Mouse (Mus musculus) heart, embryonic 14.5 days (tissue): ENCODE measurements around the gene Ccdc148. TPM values are rescaled to one million over a fixed set of nuclear protein-coding genes. Genes with fewer than 3 reads are reported as not detected.

Experiments used
- ATAC-seq: fragments of 200-750 bp; cut with Nextera tagmentation; 2 replicates; pipeline ENCODE4 v1.8.0; 2017; ENCODE audit warnings: low read depth, moderate TSS enrichment; ENCODE audit not compliant: insufficient number of reproducible peaks, insufficient read depth, low FRiP score
- H3K27ac ChIP-seq, 2 experiments: fragments of 200-500 bp in 1 of 2; fragments of 300-500 bp in 1 of 2; sonication (generic) in 1 of 2; replicated peaks in 1 of 2; 2 replicates each; pipeline ENCODE4 v1.5.1; 2012 to 2014; ENCODE audit warnings: low read depth in 2 of 2, low read length in 2 of 2, control low read depth in 1 of 2, mild to moderate bottlenecking in 1 of 2, mixed read lengths in 1 of 2; ENCODE audit not compliant: control insufficient read depth in 1 of 2, insufficient read depth in 1 of 2
- H3K27me3 ChIP-seq: fragments of 300-500 bp; sonication (generic); 2 replicates; pipeline ENCODE4 v1.6.1; 2014; ENCODE audit warnings: mild to moderate bottlenecking, low read length, control low read depth; ENCODE audit not compliant: control insufficient read depth, insufficient read depth
- H3K36me3 ChIP-seq: fragments of 300-500 bp; sonication (generic); 2 replicates; pipeline ENCODE4 v1.6.1; 2014; ENCODE audit warnings: mild to moderate bottlenecking, control low read depth, low read length, mixed read lengths; ENCODE audit not compliant: control insufficient read depth, insufficient read depth
- H3K4me1 ChIP-seq, 2 experiments: fragments of 200-500 bp in 1 of 2; fragments of 300-500 bp in 1 of 2; sonication (generic) in 1 of 2; 2 replicates each; pipeline ENCODE4 v1.6.1; 2012 to 2014; ENCODE audit warnings: low read length in 2 of 2, control low read depth in 1 of 2, mixed read lengths in 1 of 2; ENCODE audit not compliant: control insufficient read depth in 2 of 2, insufficient read depth in 2 of 2
- H3K4me2 ChIP-seq: fragments of 300-500 bp; sonication (generic); 2 replicates; pipeline ENCODE4 v1.6.1; 2014; ENCODE audit warnings: mild to moderate bottlenecking, low read length
- H3K4me3 ChIP-seq, 2 experiments: fragments of 200-500 bp in 1 of 2; fragments of 300-500 bp in 1 of 2; sonication (generic) in 1 of 2; 2 replicates each; pipeline ENCODE4 v1.5.1; 2012 to 2014; ENCODE audit warnings: low read length in 2 of 2, mild to moderate bottlenecking in 2 of 2, control low read depth in 1 of 2, low read depth in 1 of 2, moderate library complexity in 1 of 2; ENCODE audit not compliant: control insufficient read depth in 1 of 2, insufficient read depth in 1 of 2
- H3K9ac ChIP-seq: fragments of 300-500 bp; sonication (generic); 2 replicates; pipeline ENCODE4 v1.6.1; 2014; ENCODE audit warnings: mild to moderate bottlenecking, low read length
- H3K9me3 ChIP-seq: fragments of 300-500 bp; sonication (generic); 2 replicates; pipeline ENCODE4 v1.6.1; 2016; ENCODE audit warnings: low read length, control low read depth; ENCODE audit not compliant: control insufficient read depth
- WGBS: fragments of 180-500 bp; shearing (Covaris S2); extraction: QIAGEN DNeasy Blood & Tissue Kit; methylation state at CpG from one replicate; pipeline ENCODE4 v1.1.7; 2014; 5-methylcytosine and 5-hydroxymethylcytosine counted together
- polyA plus RNA-seq: library from polyadenylated mRNA; unstranded; fragments of >200 nt; fragmentation: Nextera tagmentation; extraction: Ambion mirVana; gene quantifications from 2 replicates; pipeline ENCODE4 v1.2.1, GENCODE M21; 2014

The Ccdc148 gene
- polyA plus RNA-seq, 1 experiment from 2014 or later: 1.1 TPM

DNA sequence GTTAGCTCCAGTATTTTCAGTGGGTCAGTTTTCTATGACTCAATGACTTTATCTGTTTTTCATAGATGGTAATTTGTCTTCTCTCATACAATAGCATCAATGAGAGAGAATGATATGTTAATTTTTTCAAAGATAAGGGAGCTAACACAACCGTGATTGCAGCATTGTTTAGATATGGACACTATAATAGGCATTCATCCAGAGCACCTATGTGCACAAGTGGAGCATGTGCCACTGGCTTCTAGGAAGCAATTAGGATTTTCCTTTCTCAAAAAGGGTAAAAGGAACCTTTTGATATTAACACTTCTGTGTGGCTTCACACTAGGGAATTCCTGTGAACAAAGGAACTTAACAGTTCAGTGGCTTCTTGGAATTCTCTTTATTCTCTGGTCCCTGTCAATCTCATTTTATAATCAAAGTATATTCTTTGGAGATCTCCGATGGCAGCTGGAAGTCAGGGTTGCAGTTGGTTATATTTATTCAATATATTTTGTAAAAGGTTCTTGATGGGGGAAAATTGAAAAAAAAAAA lies 203.6 kb downstream of the Ccdc148 start:
- Histone ChIP-seq H3K36me3 (no peaks in the 10 kb centered on the region), H3K9me3 (0 out of 2 replicates have a peak, but pooled peaks cover 2% of the 10 kb centered on the region), H3K4me1 (no peaks in the 10 kb centered on the region), H3K27ac (no peak overlapping the region), H3K9ac (no peak overlapping the region), H3K4me3 (no peak overlapping the region), H3K27me3 (no peaks in the 10 kb centered on the region), H3K4me2 (no peak overlapping the region)
- ATAC-seq: no peak
- WGBS: 53% methylated on average over 2 of the region's 2 CpGs

DNA sequence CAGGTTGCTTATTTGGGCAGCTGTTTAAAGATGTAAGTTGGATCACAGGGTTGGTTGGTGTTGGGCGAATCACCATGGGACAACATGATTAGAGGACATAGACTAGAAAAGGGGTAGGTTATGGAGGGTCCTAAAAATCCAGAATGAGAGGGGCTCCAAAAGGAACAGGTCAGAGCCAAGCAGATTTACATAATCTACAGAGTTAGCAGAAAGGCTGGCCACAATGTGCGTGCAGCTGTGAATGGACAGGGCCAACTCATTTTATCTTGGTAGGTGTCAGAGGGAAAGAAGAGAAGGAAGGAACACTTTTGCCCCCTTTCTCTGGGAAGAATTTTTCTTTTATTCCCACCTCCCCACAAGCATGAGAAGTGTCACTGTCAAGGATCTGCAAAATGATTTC lies 204.1 kb downstream of the Ccdc148 start:
- Histone ChIP-seq H3K4me3 (no peak overlapping the region), H3K36me3 (no peaks in the 10 kb centered on the region), H3K9me3 (0 out of 2 replicates have a peak, but pooled peaks cover 2% of the 10 kb centered on the region), H3K4me2 (no peak overlapping the region), H3K27me3 (no peaks in the 10 kb centered on the region), H3K9ac (no peak overlapping the region), H3K4me1 (no peaks in the 10 kb centered on the region), H3K27ac (no peak overlapping the region)
- 86% methylated on average over 2 of the region's 2 CpGs for WGBS
- no peak for ATAC-seq

DNA sequence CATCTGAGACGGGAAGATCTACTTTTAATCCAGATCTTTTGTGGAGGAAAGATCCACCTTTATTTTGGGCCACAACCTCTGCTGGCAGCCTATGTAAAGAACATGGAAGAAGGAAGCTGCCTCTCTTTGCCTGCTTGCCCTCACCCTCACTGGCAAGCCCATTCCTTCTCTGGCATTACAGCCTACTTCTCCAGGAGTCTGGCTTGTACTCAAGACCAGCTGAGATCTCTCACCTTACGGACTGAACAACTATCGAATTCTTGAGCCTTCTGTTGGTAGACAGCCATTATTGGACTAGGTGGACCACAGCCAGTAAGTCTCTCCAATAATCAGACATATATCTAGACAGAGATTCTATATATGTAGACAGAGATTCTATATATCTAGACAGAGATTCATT lies 208.4 kb downstream of the Ccdc148 start:
- Histone ChIP-seq H3K4me3 (no peak overlapping the region), H3K27me3 (no peaks in the 10 kb centered on the region), H3K4me2 (no peak overlapping the region), H3K9me3 (0 out of 2 replicates have a peak, but pooled peaks cover 2% of the 10 kb centered on the region), H3K4me1 (no peaks in the 10 kb centered on the region), H3K36me3 (no peaks in the 10 kb centered on the region), H3K27ac (no peak overlapping the region), H3K9ac (no peak overlapping the region)
- 86% methylated on average over 3 of the region's 3 CpGs for WGBS
- ATAC-seq: no peak

DNA sequence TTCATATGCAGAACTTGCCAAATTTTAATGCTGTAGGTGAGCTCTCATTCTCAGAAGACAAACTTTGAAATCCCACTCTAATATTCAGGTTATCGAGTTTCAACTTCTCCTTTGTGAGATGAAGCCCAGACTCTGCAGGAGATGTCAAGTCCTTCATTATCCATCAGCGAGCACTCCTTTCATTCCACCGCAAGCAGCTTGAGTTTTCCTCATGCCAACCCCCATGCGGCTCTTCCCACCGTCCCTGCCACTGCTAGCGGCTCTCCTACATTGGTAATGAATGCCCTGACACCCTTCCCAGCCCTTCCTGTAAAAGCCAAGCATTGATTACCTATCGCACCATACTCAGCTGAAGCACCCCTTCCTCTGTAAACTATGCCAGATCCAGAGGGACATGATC lies 211.7 kb downstream of the Ccdc148 start:
- no peak for ATAC-seq
- 78% methylated on average over 7 of the region's 7 CpGs for WGBS
- Histone ChIP-seq H3K4me1 (no peaks in the 10 kb centered on the region), H3K4me2 (no peak overlapping the region), H3K9me3 (no peaks in the 10 kb centered on the region), H3K4me3 (no peak overlapping the region), H3K36me3 (no peaks in the 10 kb centered on the region), H3K27me3 (no peaks in the 10 kb centered on the region), H3K9ac (no peak overlapping the region), H3K27ac (no peak overlapping the region)

DNA sequence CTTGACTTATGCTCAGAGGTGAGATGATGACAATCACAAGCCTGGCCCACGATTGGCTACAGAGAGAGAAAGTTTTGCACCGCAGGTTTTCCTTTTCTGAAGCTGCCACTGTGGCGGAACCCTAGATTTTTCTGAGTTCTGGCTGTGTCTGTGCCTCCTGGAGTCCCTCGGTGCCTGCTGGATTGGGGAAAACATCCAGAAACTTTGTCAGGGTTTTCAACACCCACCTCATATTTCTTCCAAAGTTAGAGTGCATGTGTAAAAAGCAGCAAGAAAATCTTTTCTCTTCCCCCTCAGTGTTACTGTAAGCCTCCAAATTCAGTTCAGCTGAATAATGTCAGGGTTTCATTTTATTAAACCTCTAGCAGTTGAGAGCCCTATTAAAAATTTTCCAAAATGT lies 219.1 kb downstream of the Ccdc148 start:
- H3K4me1 ChIP-seq: no peaks in the 10 kb centered on the region
- peak overlapping the region in 1 of 2 experiments; percentile 2; a peak in 1 of 4 replicates for H3K27ac ChIP-seq
- no peak overlapping the region for H3K4me2 ChIP-seq
- H3K36me3 ChIP-seq: no peaks in the 10 kb centered on the region
- no peak overlapping the region for H3K4me3 ChIP-seq
- H3K27me3 ChIP-seq: no peaks in the 10 kb centered on the region
- no peak overlapping the region for H3K9ac ChIP-seq
- H3K9me3 ChIP-seq: no peaks in the 10 kb centered on the region
- ATAC-seq: no peak
- 70% methylated on average over 4 of the region's 4 CpGs for WGBS

DNA sequence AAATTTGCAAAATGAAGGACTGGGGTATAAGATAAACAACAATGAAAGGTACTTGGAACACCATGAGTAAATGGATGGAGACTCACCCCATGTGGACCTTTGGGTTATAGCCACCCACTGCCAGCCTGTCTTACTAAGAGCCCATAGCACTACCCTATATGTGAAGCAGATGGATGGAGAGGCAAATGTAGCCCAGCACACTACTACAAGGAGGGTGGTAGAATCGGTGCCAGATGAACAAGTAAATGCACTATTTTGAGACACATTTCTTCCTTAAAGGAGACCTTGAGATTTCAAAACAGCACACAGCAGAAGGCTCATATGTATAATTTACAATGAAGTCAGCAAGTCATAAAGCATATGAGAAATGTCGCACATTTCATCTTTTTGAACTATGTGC lies 234.9 kb downstream of the Ccdc148 start:
- H3K36me3 ChIP-seq: no peaks in the 10 kb centered on the region
- no peak for ATAC-seq
- WGBS: 92% methylated on average over 2 of the region's 2 CpGs
- no peak overlapping the region for H3K9ac ChIP-seq
- no peak overlapping the region for H3K27ac ChIP-seq
- H3K9me3 ChIP-seq: peaks cover 4% of the 10 kb centered on the region; the same call in 1 of the 2 replicates
- H3K4me2 ChIP-seq: no peak overlapping the region
- no peaks in the 10 kb centered on the region; a peak in 1 of 4 replicates for H3K4me1 ChIP-seq
- no peaks in the 10 kb centered on the region for H3K27me3 ChIP-seq
- H3K4me3 ChIP-seq: no peak overlapping the region

DNA sequence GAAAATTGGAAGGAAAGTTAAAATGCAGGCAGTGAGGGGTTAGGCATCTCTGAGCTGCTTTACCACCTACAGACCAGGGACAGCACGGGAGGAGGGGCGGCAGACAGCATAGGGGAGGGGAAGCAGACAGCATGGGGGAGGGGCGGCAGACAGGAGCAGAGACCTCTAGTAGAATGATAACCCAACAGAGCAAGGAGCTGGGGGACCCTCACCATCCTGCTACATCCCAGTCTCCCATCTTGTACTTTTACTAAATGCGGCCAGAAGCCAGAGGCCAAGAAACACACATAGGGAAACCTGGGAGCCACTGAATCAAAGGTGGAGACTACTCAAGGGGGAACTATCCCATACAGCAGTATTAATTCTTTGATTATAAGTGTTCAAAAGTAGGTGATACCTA lies 242.1 kb downstream of the Ccdc148 start:
- no peaks in the 10 kb centered on the region for H3K27me3 ChIP-seq
- no peaks in the 10 kb centered on the region for H3K36me3 ChIP-seq
- no peak for ATAC-seq
- no peak overlapping the region for H3K9ac ChIP-seq
- H3K4me3 ChIP-seq: no peak overlapping the region
- no peaks in the 10 kb centered on the region; the same call in 1 of the 2 replicates for H3K9me3 ChIP-seq
- no peak overlapping the region for H3K4me2 ChIP-seq
- no peaks in the 10 kb centered on the region; a peak in 1 of 4 replicates for H3K4me1 ChIP-seq
- 56% methylated on average over 4 of the region's 4 CpGs for WGBS
- H3K27ac ChIP-seq: no peak overlapping the region

DNA sequence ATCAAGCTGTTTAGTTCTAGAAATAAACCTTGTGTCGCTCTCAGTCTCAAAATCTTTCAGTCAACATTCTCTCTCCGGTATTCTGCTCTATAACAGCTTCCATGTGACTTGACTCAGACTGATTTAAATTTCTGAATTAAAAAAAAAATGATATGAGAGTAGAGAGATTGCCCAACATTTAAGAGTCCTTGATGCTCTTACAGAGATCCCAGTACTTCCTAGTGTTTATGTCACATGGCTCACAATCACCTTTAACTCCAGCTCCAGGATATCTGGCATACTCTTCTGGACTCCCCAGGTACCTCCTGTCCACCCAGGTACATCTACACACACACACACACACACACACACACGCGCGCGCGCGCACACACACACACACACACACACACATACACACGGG lies 248.1 kb downstream of the Ccdc148 start:
- 94% methylated on average over 9 of the region's 9 CpGs for WGBS

More for the DNA sequence above, 248.1 kb downstream of the Ccdc148 start:
- H3K27ac ChIP-seq: no peak overlapping the region
- no peak overlapping the region for H3K4me3 ChIP-seq
- no peaks in the 10 kb centered on the region for H3K36me3 ChIP-seq
- peaks cover 6 to 12% of the 10 kb centered on the region in 2 experiments for H3K4me1 ChIP-seq
- H3K9ac ChIP-seq: no peak overlapping the region
- H3K9me3 ChIP-seq: 0 out of 2 replicates have a peak, but pooled peaks cover 2% of the 10 kb centered on the region
- no peak for ATAC-seq
- no peak overlapping the region for H3K4me2 ChIP-seq
- H3K27me3 ChIP-seq: no peaks in the 10 kb centered on the region
